Mouse (Mus musculus) retina, postnatal 1 day (tissue): ENCODE data around the gene Pex11b.
"Not testable (repeated sequence)": the region's sequence is repeated elsewhere in the genome, so short reads cannot be mapped to it uniquely, and the experiment has no call there.

Experiments
- DNase-seq: peaks from one replicate; pipeline ENCODE4 v3.0.0-alpha.2; 2012

The Pex11b gene

DNA sequence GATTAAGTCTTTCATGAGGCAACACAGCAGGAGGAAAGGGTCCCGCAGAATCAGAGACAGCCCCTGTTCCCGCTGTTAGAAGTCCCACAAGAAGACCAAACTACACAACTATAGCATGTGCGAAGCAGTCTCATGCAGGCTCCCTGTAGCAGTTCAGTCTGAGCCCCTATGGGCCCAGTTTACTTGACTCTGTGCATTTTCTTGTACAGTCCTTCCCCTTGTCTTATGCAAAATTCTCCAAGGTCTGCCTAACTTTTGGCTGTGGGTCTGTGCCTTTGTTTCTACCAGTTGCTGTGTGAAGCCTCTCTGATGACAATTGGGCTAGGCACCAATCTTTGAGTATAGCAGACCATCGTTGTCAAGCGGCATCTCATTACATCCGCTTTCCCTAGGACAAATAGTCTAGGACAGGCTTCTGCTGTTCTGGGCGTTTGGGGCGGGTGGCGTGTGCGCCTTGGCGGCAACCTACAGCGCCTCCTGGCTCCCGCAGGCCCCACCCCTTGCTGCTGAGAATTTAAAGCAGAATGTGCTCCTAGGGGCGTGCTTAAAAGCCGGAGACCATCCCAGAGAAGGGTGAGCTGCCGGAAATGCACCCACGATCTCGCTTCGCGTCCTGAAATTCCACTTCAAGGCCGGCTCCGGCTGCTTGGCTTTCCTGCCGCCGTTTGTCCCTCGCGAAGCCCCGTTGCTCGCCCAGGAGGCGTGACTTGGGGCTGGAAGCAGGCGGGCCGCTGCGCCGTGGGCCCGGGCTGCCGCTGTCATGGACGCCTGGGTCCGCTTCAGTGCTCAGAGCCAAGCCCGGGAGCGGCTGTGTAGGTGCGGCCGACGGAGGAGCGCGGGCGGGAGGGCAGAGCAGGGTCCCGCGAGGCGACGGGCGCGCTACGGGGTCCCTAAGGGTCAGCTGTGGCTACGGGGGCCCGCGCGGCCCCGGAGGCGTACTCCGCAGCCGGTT is at the start of gene Pex11b, which contains the start of gene Gm42957:
Pex11b (plus strand) TSS at position 449 of the 952 bp plus-strand sequence.
Gm42957 (plus strand) TSS at position 547 of the 952 bp plus-strand sequence.
- DNase-seq: peak; percentile 92

DNA sequence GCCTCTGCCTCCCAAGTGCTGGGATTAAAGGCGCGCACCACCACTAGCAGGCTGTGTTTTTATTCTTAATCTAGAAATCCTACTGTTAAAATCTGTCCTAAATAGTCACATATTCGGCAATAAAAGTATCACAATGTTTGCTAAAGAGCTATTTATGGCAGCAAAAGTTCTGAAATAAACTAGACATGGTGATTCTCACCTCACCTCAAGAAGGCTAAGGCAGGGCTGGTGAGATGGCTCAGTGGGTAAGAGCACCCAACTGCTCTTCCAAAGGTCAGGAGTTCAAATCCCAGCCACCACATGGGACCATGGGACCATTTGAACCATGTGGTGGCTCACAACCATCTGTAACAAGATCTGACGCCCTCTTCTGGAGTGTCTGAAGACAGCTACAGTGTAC is 44.5 kb upstream of the Pex11b start:
- DNase-seq: no peak

DNA sequence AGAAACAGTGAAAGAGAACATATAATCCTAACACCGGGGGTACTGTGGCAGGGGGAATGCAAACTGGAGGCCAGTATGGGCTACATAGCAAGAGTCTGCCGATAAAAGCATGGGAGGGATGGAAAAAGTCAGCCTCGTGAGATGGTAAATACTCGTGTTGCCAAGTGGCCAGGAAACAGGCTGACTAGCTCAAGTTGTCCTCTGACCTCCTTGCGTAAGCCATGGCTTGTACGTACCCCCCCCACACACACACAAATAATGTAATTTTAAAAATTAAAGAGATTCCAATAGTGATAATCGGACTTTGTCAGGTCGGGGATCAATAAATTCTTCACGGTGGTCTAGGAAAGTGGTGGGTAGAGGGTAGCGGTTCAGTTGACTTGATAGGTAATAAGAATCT is 41.8 kb upstream of the Pex11b start:
- peak; percentile 49 for DNase-seq

DNA sequence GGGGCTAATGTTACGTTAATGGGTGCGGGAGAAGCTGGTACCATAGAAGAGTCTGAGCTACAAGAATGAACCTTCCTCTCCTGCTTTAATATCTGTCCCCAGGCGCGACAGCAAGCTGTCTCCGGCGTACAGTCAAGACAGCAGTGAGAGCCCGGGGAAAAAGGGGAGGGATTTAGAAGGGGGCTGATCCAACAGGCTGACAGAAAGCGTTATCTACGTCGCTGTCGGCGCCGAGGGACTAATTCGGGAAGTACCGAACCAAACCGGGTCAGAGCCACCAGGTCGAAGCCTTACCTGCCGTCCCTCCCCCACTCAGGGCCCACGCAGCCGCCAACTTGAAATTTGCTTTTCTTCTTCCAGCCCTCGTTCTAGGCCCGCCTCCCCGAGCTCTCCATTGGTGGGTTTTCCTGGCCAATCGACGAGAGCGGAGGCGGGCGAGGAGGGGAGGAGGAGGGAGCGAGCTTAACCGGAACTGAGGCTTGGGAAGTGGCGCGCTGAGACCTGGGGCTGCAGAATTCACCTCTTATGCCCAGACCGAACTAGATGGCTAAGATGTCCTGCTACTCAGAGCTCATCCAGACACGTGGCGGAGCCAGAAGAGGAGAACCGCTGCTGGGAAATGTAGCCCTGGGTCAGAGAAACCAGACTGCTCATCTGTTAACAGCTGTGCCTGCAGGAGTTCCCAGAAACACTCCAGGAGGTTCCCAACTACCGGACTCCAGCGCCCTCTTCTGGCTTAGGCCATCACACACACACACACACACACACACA is 41.2 kb upstream of the Pex11b start, which contains the start of gene Polr3gl:
Polr3gl (minus strand) TSS at position 392 of the 771 bp plus-strand sequence.
- DNase-seq: peak; percentile 96

DNA sequence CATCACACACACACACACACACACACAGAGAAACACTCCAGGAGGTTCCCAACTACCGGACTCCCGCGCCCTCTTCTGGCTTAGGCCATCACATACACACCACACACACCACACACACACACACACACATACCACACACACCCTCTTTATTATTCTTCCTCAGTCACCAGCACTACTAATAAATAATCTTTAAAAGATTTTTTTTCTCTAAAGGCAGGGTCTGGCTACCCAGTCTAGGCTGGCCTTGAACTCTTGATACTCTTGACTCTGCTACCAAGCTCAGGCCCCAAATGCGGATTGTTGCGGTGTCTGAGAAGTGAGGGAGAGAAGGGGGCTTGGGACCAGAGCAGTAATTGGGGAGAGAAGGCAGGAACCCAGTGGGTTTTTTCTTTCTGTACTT is 40.3 kb upstream of the Pex11b start:
- DNase-seq: no peak

DNA sequence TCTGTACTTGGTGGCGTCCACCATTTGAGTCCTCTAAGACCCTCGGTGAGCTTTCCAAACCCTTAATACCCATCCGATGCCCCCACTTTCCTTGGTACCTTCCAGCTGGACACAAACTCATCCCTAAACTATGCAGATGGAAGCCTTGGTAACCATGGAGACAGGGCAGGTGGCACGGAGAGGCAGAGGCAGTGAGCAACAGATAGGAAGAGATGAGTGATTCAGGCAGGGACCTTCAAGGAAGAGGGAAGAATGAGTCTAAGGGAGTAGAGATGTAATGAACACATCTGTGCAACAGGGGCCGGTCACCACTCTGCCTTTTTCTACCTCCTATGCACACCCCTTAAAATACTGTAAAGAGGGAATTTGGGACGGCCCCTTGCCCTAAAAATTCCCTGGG is 39.5 kb upstream of the Pex11b start:
- peak; percentile 76 for DNase-seq

DNA sequence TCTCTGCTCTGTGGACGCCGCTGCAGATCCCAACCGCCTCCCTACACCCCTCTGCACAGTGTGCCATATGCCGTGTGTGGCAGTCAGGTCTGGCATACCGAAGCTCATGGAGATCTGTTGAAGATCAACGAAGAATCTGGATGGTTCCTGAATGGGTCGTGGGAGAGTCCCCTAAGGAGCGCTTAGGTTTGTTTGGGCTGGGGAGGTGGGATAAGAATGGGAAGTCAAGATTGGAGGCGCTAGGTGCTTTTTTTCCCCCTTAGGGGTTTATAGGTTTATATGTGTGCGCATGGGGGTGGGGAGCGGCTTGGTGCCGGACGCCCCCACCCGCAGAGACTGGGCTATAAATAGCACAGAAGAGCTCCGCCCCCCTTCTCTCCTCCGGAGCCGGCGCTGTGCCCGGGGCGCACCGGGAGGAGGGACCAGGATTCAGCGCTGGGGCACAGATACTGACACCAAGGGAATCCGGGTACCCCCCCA is 38.9 kb upstream of the Pex11b start, which contains the start of gene Ankrd34a:
Ankrd34a (plus strand) TSS at position 409 of the 480 bp plus-strand sequence.
- peak; percentile 69 for DNase-seq

DNA sequence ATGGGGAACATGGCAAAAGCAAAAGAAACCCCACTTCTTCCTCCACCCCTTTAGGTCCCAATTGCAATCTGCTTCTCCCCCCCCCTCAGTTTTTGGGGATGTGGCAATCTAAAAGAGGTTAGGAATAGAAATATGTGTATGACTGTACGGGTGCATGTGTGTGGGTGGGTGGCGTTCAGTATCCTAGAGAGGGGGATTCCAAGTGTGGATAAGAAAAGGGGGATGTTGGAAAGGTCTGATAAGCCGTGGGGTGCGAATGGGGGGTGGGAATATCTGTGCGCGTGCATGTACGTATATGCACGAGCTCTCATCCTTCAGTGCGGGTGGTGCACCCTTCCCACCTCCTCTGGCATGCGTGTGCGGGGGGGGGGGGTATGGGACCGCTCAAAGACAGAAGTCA is 38.3 kb upstream of the Pex11b start:
- DNase-seq: peak; percentile 22

DNA sequence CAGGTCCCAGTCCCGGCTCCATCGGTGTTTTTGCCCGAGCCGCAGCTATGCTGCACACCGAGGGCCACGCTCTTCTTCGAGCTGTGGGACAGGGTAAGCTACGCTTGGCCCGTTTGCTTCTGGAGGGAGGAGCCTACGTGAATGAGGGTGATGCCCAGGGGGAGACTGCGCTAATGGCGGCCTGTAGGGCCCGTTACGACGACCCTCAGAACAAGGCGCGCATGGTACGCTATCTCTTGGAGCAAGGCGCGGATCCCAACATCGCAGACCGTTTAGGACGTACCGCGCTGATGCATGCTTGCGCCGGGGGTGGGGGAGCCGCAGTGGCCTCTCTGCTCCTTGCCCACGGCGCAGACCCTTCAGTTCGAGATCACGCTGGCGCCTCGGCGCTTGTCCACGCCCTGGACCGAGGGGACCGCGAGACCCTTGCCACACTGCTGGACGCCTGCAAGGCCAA is 37.7 kb upstream of the Pex11b start:
- peak; percentile 65 for DNase-seq

DNA sequence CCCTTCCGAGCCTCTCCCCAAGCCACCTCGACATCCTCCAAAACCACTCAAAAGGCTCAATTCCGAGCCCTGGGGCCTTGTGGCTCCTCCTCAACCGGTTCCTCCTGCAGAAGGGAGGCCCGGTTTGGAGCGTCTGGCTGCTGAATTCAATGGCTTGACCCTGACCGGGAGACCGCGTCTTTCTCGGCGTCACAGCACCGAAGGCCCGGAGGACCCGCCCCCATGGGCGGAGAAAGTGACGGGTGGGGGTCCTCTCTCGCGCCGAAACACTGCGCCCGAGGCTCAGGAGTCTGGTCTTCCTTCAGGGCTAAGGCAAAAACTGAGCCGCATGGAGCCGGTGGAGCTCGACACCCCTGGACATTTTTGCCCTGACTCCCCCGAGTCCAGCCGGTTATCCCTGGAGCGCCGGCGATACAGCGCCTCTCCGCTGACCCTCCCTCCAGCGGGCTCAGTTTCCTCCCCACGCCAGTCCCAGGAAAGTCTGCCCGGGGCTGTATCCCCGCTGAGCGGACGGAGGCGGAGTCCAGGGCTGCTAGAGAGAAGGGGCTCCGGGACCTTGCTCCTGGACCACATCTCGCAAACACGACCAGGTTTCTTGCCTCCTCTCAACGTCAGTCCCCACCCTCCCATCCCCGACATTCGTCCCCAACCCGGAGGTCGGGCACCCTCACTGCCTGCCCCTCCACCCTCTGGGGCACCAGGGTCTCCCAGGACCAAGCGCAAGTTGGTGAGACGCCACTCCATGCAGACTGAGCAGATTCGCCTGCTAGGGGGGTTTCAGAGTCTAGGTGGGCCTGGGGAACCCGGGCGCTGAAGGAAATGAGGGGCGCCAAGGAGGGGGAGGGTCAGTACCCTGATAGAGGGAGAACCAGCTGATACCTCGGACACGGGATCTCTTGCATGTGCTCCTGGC is 36.8 kb upstream of the Pex11b start:
- DNase-seq: peak; percentile 85

DNA sequence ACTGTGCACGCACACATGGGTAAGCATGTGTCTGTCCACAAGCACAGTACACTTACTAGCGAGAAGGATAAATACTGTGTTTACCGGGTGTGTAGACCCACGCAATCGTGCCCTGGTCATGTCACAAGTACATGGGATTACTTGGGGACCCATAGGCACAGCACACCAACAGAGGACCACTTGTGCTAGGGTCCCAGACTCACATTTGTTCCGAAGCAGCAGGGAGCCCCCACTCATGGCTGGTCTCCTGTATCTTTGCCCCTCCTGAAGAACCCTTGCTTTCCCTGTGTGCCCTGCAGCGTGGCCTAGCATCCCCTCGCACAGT is 36.1 kb upstream of the Pex11b start:
- no peak for DNase-seq

DNA sequence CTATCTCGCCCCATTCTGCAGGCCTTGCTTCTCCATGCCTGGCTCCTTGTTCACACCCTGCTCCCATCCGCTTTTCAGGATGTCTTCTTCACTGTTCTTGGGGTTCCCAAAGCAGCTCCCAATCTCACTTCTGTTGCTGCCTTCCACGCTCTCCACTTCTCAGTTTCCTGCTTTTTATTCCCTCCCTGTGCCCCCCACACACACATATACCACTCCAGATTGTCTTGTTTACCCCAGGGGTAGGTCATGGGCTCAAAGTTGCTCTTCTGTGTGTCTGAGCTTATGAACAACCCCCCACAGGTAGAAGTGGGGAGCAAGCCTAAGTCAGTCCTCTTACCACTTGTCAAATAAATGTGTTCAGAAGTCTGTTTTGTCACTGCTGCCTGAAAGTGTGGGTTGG is 35.8 kb upstream of the Pex11b start:
- no peak for DNase-seq

DNA sequence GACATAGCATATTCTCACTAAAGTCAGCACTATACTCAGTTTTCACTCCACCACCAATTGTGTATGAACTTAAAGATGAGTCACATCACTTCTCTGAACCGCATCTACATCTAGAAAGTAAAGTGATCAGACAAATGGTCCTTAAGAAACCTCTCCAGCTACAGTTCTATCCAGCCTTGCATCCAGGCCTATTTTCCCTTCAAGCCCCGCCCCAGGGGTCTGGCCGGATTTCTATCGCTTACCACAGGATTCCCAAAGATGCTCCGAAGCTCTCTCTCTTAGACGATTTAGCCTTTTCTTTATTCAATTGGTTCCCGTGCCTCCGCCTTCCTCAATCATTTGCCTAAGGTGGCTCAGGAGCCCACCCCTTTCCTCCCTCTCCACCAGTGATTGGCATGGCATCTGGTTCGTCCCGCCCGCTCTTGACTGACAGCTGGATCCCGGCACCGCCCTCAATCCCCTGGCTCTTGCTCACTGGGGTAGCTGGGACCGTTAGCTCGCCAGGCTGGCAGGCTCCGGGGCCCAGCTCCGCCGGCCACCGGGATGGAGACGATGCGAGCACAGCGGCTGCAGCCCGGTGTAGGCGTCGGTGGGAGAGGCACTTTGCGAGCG is 34.4 kb upstream of the Pex11b start, which contains the start of gene Lix1l:
Lix1l (plus strand) TSS at position 511 of the 612 bp plus-strand sequence.
- DNase-seq: peak; percentile 98

DNA sequence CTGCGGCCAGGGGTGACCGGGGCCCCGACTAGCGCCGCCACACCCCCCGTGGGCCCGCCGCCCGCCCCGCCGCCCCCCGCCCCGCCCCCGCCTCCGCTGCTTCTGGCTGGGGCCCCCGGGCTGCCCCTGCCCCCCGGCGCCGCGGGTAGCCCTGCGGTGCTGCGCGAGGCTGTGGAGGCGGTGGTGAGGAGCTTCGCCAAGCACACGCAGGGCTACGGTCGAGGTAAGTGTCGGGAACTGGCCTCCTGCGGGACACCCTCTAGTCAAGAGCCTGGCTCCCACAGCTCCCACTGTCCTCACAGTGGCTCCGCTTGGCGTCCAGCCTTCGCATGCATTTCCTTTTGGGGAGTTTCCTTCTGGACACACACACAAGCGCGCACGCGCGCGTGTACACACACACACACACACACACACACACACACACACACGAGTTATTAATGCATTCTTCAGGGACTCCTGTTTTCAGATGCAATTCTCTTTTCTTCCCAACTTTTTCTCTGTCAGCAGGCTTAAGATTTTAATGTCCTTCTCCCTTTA is 33.9 kb upstream of the Pex11b start:
- DNase-seq: peak; percentile 78

DNA sequence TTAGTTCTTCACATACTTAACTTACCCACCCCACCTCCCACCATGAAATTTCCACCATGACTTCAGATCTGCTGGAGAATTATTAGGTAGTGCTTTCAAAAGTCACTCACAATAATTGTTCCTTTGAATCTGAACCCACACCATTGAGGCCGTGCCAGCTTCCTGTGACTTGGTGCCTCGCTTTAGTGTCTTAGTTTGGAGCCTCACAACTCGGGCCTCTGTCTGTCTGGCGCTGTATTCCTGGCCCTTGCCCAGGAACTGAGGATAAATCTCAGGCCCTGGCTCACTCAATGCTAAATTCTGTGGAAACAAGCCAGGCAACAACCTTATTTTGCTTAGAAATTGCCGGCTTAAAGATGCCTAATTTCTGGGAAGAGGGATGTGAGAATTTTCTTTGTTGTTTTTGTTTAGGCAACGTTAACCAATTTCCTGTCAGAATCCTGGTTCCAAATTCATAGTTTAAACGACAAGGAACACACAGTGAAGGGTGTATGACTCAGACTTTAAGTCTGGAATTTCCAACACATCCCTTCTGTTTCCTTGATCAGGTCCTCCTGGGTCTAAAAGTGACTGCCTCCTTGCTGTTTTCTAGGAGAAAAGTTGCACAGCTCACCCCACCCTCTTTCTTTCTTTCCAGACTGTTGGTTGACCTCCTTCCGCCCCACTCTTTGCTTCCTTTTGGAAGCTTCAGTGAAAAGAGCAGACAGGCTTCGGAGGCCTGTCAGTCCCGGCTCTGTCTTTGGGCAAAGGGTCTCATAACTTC is 33.1 kb upstream of the Pex11b start:
- no peak for DNase-seq

DNA sequence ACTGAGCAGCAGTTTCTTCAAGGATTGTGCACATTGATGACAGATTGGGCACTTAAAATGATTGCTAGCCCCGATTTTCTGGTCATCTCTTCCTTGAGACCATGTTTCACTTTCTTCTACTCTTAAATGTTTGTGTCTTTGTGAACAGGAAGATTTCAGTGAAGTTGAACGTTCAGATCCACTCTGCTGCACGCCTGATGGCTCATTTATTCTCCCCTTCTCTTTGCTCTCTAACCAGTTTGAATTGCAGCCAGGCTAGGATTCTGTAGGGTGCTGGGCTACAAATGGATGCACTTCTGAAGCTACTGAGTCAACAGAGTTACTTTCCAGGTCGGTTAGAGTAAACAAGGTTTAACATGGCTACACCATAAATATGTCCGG is 32.5 kb upstream of the Pex11b start:
- no peak for DNase-seq

DNA sequence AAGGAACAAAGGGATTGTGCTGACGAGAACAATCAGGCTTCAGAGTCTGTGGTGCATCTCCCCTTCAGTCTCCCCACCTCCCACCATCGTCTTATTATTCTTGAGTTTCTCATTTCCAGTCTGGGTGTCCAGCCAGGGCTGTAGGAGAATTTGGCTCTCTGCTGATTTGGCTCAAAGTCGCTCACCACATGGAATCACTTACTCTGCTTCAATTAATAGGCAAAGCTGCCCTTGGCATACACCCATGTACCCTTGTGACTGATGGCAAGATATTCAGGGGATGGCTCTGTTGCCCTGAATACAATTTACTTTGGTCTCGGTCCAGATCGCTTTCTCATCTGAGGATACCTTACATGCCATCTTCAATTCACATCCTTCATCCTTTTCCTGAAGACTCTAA is 31.9 kb upstream of the Pex11b start:
- DNase-seq: no peak

DNA sequence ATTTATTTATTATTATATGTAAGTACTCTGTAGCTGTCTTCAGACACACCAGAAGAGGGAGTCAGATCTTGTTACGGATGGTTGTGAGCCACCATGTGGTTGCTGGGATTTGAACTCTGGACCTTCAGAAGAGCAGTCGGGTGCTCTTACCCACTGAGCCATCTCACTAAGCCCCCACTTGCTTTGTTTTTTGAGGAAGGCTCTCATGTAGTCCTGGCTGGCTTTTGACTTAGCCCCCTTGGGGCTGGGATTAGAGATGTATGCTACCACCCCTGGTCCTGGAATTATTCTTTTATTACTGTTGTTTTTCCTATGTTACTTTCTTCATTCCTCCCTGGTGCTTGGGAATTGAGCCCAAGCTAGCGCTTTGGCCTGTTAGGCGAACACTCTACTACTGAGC is 29.2 kb upstream of the Pex11b start:
- not testable (repeated sequence) for DNase-seq

DNA sequence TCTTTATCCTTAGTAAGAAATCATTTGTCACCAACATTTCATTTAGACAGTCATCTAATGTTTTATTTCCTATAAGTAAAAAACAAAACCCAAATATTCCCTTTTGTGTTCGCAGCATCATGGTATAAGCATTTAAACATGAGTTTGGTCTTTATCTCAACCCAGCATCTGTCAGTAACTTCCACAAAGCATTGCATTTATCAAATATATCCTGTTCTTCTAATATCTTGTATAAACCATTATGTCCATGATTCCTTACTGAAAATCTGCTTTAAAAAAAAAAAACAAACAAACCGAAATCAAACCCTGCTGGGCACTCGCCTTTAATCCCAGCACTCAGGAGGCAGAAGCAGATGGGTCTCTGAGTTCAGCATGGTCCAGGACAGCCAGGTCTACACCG is 28.6 kb upstream of the Pex11b start:
- DNase-seq: no peak

DNA sequence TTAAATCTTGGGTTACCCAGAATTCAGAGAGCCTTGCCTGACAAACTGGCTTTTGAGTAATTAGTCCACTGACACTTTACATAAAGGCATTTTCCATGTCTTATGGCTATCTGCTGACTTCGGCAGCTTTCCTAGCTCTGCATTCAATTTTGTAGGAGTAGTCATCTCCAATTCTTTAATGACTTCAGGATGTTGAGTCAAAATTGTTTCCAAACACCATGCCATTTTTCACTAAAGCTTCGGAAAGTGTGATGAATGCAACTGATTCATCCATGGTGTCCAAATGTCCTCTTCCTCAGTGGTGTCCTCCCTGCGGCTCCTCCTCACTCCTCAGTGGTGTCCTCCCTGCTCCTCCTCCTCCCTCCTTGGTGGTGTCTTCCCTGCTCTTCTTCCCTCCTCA is 17.2 kb upstream of the Pex11b start:
- no peak for DNase-seq

DNA sequence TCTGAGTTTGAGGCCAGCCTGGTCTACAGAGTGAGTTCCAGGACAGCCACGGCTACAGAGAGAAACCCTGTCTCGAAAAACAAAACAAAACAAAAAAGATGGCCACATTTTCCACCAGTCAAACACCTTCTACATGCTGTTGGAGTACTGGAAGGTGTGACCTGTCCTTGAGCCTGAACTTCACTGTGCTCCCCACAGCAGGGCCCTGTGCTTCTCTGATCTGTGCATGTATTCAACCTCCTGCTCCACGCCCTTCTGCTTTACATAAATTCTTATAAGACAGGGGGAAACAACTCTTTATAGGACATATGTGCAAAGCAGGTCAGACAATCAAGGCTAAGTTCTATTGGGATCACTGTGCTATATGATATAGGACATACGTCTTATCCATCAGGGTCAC is 12.0 kb upstream of the Pex11b start:
- no peak for DNase-seq
